Mouse (Mus musculus): ENCODE results near the gene Mrps12. TPM values are rescaled to one million over a fixed set of nuclear protein-coding genes. Genes with fewer than 3 reads are reported as not detected.

Mrps12 gene
- polyA plus RNA-seq, 1 experiment from 2014 or later: 108 TPM

Other genes starting within 250 kb of the Mrps12 start
- gene Ifnl2, start 231.4 kb downstream of the Mrps12 start, polyA plus RNA-seq (2015; fragmentation: Nextera tagmentation; extraction: Ambion mirVana): not detected in 2 replicates
- not detected in 2 replicates for gene Ifnl3, start 219.0 kb downstream of the Mrps12 start, polyA plus RNA-seq (2015; fragmentation: Nextera tagmentation; extraction: Ambion mirVana)
- not detected in 2 replicates for gene Sycn, start 200.9 kb downstream of the Mrps12 start, polyA plus RNA-seq (2015; fragmentation: Nextera tagmentation; extraction: Ambion mirVana)
- gene Nccrp1, start 194.6 kb downstream of the Mrps12 start, polyA plus RNA-seq (2015; fragmentation: Nextera tagmentation; extraction: Ambion mirVana): not detected in 2 replicates
- gene Samd4b, start 143.7 kb downstream of the Mrps12 start, polyA plus RNA-seq (2015; fragmentation: Nextera tagmentation; extraction: Ambion mirVana): 18.7 and 23.3 TPM in 2 replicates
- gene Pak4, start 143.6 kb downstream of the Mrps12 start, polyA plus RNA-seq (2015; fragmentation: Nextera tagmentation; extraction: Ambion mirVana): 27.9 and 30.5 TPM in 2 replicates
- gene Acp7, start 110.5 kb downstream of the Mrps12 start, polyA plus RNA-seq (2015; fragmentation: Nextera tagmentation; extraction: Ambion mirVana): not detected in 2 replicates
- 4.2 and 4.7 TPM in 2 replicates for gene Fbxo27, start 49.0 kb downstream of the Mrps12 start, polyA plus RNA-seq (2015; fragmentation: Nextera tagmentation; extraction: Ambion mirVana)
- 10.6 and 11.4 TPM in 2 replicates for gene Fbxo17, start 25.0 kb downstream of the Mrps12 start, polyA plus RNA-seq (2015; fragmentation: Nextera tagmentation; extraction: Ambion mirVana)
- 20.2 and 20.4 TPM in 2 replicates for gene Sars2, start 172 bp upstream of the Mrps12 start, polyA plus RNA-seq (2015; fragmentation: Nextera tagmentation; extraction: Ambion mirVana)
- not detected in 2 replicates for gene Ccer2, start 14.4 kb upstream of the Mrps12 start, polyA plus RNA-seq (2015; fragmentation: Nextera tagmentation; extraction: Ambion mirVana)
- gene Sirt2, start 24.9 kb upstream of the Mrps12 start, polyA plus RNA-seq (2015; fragmentation: Nextera tagmentation; extraction: Ambion mirVana): 48.9 and 51.5 TPM in 2 replicates
- gene Nfkbib, start 25.7 kb upstream of the Mrps12 start, polyA plus RNA-seq (2015; fragmentation: Nextera tagmentation; extraction: Ambion mirVana): 30.5 and 32.7 TPM in 2 replicates
- gene Rinl, start 47.1 kb upstream of the Mrps12 start, polyA plus RNA-seq (2015; fragmentation: Nextera tagmentation; extraction: Ambion mirVana): 2.7 and 3.6 TPM in 2 replicates
- gene Hnrnpl, start 66.7 kb upstream of the Mrps12 start, polyA plus RNA-seq (2015; fragmentation: Nextera tagmentation; extraction: Ambion mirVana): 168 TPM in 2 replicates
- gene Ech1, start 83.4 kb upstream of the Mrps12 start, polyA plus RNA-seq (2015; fragmentation: Nextera tagmentation; extraction: Ambion mirVana): 169 and 182 TPM in 2 replicates
- gene Lgals4, start 92.0 kb upstream of the Mrps12 start, polyA plus RNA-seq (2015; fragmentation: Nextera tagmentation; extraction: Ambion mirVana): 4.3 and 5.6 TPM in 2 replicates
- gene Lgals7, start 122.0 kb upstream of the Mrps12 start, polyA plus RNA-seq (2015; fragmentation: Nextera tagmentation; extraction: Ambion mirVana): 1.5 and 1.6 TPM in 2 replicates
- 0.15 and 0.38 TPM in 2 replicates for gene Capn12, start 139.6 kb upstream of the Mrps12 start, polyA plus RNA-seq (2015; fragmentation: Nextera tagmentation; extraction: Ambion mirVana)
- 259 and 266 TPM in 2 replicates for gene Actn4, start 220.5 kb upstream of the Mrps12 start, polyA plus RNA-seq (2015; fragmentation: Nextera tagmentation; extraction: Ambion mirVana)
- gene Eif3k, start 240.0 kb upstream of the Mrps12 start, polyA plus RNA-seq (2015; fragmentation: Nextera tagmentation; extraction: Ambion mirVana): 257 and 300 TPM in 2 replicates
- gene Map4k1, start 240.2 kb upstream of the Mrps12 start, polyA plus RNA-seq (2015; fragmentation: Nextera tagmentation; extraction: Ambion mirVana): 3.4 and 5.3 TPM in 2 replicates